ENCODE assay signal across 8 mouse cellular contexts in the genomic region with DNA sequence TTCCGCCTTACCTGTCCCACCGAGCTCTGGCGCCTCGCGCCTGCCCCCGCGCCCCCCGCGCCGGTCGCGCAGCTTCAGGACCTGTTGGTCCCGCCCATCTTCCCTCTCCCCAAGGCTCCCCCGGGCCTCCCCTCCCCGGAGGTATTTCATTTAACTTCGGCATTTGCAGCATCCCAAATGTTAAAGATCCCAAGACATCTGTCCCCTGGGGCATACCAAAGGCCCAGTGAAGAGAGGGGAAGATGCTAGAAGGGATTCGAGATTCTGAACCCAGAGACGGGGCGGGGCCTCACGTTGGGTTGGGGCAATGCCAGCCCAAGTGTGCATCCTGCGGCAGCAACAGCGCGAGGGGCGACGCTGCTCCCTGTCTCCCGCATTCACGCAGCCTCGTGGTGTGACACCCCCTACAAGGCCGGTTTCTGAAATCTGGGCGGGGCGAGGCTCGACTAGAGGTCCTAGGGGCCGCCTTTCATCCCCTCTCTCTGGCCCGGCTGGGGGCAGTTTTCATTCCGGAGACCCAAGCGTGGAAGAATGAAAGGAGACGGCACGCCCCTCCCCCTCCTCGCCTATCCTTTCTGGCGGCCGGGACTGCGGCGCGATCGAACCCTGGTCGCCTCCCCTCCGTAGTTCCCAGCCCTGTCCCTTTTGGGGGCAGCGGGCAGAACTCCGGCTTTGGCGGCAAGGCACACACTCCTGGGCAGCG. TPM values are rescaled to one million over a fixed set of nuclear protein-coding genes. Genes with fewer than 3 reads are reported as not detected.
DNase-seq lines count a peak whose midpoint lies in the region; ATAC-seq lines count a peak whose summit lies in the region.

A gene (minus strand): TSS at position 373 of the 703 bp plus-strand sequence.

- under 1% methylated on average over 49 of the region's 51 CpGs for WGBS in hindbrain, embryonic 12.5 days
- under 1% methylated on average over 48 of the region's 51 CpGs for WGBS in midbrain, embryonic 11.5 days
- WGBS in stomach, embryonic 16.5 days = under 1% methylated on average over 51 of the region's 51 CpGs

- DNase-seq in gastrocnemius, postnatal 10 days = peak; percentile 27
- no peak for DNase-seq in gastrocnemius, adult 18-20 months (ENCODE audit: low spot score)
- DNase-seq in WW6 (ENCODE audit: low read depth, low spot score) = peak; percentile 86
- peak; percentile 82 for DNase-seq in embryo, embryonic 11.5 days (ENCODE audit: low read depth, low spot score)
- DNase-seq in left cerebral cortex, postnatal 36 days (ENCODE audit: low spot score in 2 of 2) = peak; percentile 19 to 30
- DNase-seq in midbrain, embryonic 11.5 days (ENCODE audit: low spot score, missing footprints) = peak; percentile 99

- peak within 1 kb of the TSS; percentile 72 for H3K4me2 ChIP-seq in hindbrain, embryonic 12.5 days (replicated peaks)
- H3K4me2 ChIP-seq in midbrain, embryonic 11.5 days = peak within 1 kb of the TSS; percentile 70
- H3K4me2 ChIP-seq in stomach, embryonic 16.5 days (ENCODE audit: low read depth, low read length) = peak within 1 kb of the TSS; percentile 70

- H3K4me3 ChIP-seq in hindbrain, embryonic 12.5 days = peak within 1 kb of the TSS; percentile 55
- H3K4me3 ChIP-seq in midbrain, embryonic 11.5 days (ENCODE audit: low read depth, low read length) = peak within 1 kb of the TSS; percentile 58
- peak within 1 kb of the TSS; percentile 59 for H3K4me3 ChIP-seq in stomach, embryonic 16.5 days (replicated peaks; ENCODE audit: low read length)

- intact Hi-C loops in left cerebral cortex, postnatal 36 days (cut with DNase I) = no loop called here

- no peaks in the 10 kb centered on the region for H3K9me3 ChIP-seq in hindbrain, embryonic 12.5 days (replicated peaks)
- no peaks in the 10 kb centered on the region for H3K9me3 ChIP-seq in midbrain, embryonic 11.5 days (ENCODE audit: control insufficient read depth, low read length)
- no peaks in the 10 kb centered on the region for H3K9me3 ChIP-seq in stomach, embryonic 16.5 days (replicated peaks; ENCODE audit: control insufficient read depth, low read length)

- peak; percentile 83 for ATAC-seq in hindbrain, embryonic 12.5 days (ENCODE audit: low FRiP score)
- ATAC-seq in midbrain, embryonic 11.5 days (ENCODE audit: low FRiP score) = peak; percentile 91
- ATAC-seq in stomach, embryonic 16.5 days (ENCODE audit: insufficient read depth, low FRiP score) = peak; percentile 35; the same call in 1 of the 2 replicates

- peaks cover 45% of the 10 kb centered on the region for H3K4me1 ChIP-seq in hindbrain, embryonic 12.5 days
- H3K4me1 ChIP-seq in midbrain, embryonic 11.5 days (ENCODE audit: control insufficient read depth, insufficient read depth, low read length) = peaks cover 39% of the 10 kb centered on the region
- peaks cover 21% of the 10 kb centered on the region; the same call in 1 of the 2 replicates for H3K4me1 ChIP-seq in stomach, embryonic 16.5 days (ENCODE audit: control insufficient read depth, insufficient read depth, low read length)

- H3K36me3 ChIP-seq in hindbrain, embryonic 12.5 days = no peaks in the 10 kb centered on the region
- no peaks in the 10 kb centered on the region for H3K36me3 ChIP-seq in midbrain, embryonic 11.5 days (ENCODE audit: control insufficient read depth, insufficient read depth, low read length)
- H3K36me3 ChIP-seq in stomach, embryonic 16.5 days (ENCODE audit: control insufficient read depth, insufficient read depth, low read length) = no peaks in the 10 kb centered on the region

- H3K27ac ChIP-seq in hindbrain, embryonic 12.5 days = peak within 1 kb of the TSS; percentile 58
- peak within 1 kb of the TSS; percentile 46 for H3K27ac ChIP-seq in midbrain, embryonic 11.5 days (ENCODE audit: low read depth, low read length)
- peak within 1 kb of the TSS; percentile 88 for H3K27ac ChIP-seq in stomach, embryonic 16.5 days (ENCODE audit: low read length)

- peak within 1 kb of the TSS; percentile 62 for H3K9ac ChIP-seq in hindbrain, embryonic 12.5 days
- peak within 1 kb of the TSS; percentile 77 for H3K9ac ChIP-seq in midbrain, embryonic 11.5 days (ENCODE audit: low read length)
- peak within 1 kb of the TSS; percentile 75 for H3K9ac ChIP-seq in stomach, embryonic 16.5 days (ENCODE audit: low read length)

- H3K27me3 ChIP-seq in hindbrain, embryonic 12.5 days = no peaks in the 10 kb centered on the region
- H3K27me3 ChIP-seq in midbrain, embryonic 11.5 days (ENCODE audit: control insufficient read depth, insufficient read depth, low read length) = peaks cover 16% of the 10 kb centered on the region; the same call in 1 of the 2 replicates
- H3K27me3 ChIP-seq in stomach, embryonic 16.5 days (ENCODE audit: control insufficient read depth, insufficient read depth, low read length) = no peaks in the 10 kb centered on the region

RNA-seq across cellular contexts. Expression of the gene that starts here (rescaled TPM):
- total RNA-seq in gastrocnemius, postnatal 10 days (2021) = under 1 TPM in 1 of 2 experiments, not detected in 1; 0.28 TPM
- not detected for total RNA-seq in gastrocnemius, adult 18-20 months (2021)
- polyA plus RNA-seq in hindbrain, embryonic 12.5 days (2016; fragmentation: Nextera tagmentation; extraction: Ambion mirVana) = 13.2 and 13.8 TPM in 2 replicates
- 1 to 10 TPM; 2.5 to 3.3 TPM for total RNA-seq in left cerebral cortex, postnatal 36 days (2021)
- 10.8 and 12.7 TPM in 2 replicates for polyA plus RNA-seq in midbrain, embryonic 11.5 days (2014; fragmentation: Nextera tagmentation; extraction: Ambion mirVana)
- 39.8 and 44.1 TPM in 2 replicates for polyA plus RNA-seq in stomach, embryonic 16.5 days (2015; fragmentation: Nextera tagmentation; extraction: Ambion mirVana)

Comparison
In these comparisons a context has a peak if more than half of its experiments do, and no peak if none do; other contexts are left out.
1. Peak in DNase-seq in gastrocnemius, postnatal 10 days; RNA of the gene not detected or under 1 TPM.
2. ATAC-seq: peak in every context shown above with its lines; median percentile 91 in midbrain, embryonic 11.5 days; 83 in hindbrain, embryonic 12.5 days; 35 in stomach, embryonic 16.5 days.